Comparison of ENCODE assay signal across 30 mouse cellular contexts in the genomic region with DNA sequence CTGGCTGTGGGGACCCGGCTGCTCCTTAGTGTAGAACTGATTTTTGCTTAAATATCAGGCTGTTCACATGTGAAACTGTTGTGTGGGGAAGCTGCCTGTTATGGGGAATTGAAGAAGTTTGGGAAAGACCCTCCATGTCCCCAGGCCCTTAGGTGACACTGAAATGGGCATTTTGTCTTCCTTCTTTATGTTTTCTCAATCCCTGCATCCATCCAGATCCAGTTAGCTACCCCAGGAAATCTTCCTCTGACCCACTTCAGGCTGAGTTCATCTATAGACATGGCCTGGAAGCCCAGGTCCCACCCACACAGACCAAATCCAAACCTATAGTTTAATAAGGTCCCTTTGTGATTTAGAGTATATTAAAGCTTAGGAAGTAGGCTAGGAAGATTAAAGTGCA. TPM values are rescaled to one million over a fixed set of nuclear protein-coding genes. Genes with fewer than 3 reads are reported as not detected.
DNase-seq lines count a peak whose midpoint lies in the region; ATAC-seq and TF ChIP-seq lines count a peak whose summit lies in the region.
"Had no signal": no experiment of that assay in that cellular context is flagged by ENCODE, and none has a peak within 500 bp of the region (broad histone marks: within the 10 kb centered on the region; RNA-seq: fewer than 3 reads in every experiment).

Gene Marco (minus strand): TSS at position 101 of the 400 bp plus-strand sequence.

- no peak for DNase-seq in liver, embryonic 14.5 days (ENCODE audit: low read depth in 3 of 3, low spot score in 3 of 3)
- no peak for DNase-seq in frontal cortex, postnatal 25 days (ENCODE audit: low spot score in 2 of 2)
- DNase-seq in thymus, postnatal 25 days, result no peak
- DNase-seq: adrenal gland, adult 2 months; adrenal gland, postnatal 14 days; cerebellum, adult 11-12 months; cerebellum, adult 8-10 months; embryo, embryonic 11 days; gastrocnemius, postnatal 10 days; gastrocnemius, postnatal 36 days; heart, adult 2 months; heart, postnatal 14 days; heart, postnatal 4 days had no signal

- TF ChIP-seq CTCF in liver, embryonic 14.5 days (IDR thresholded peaks at IDR 0.05; ENCODE audit: low read depth), result no peak

- H3K27ac ChIP-seq in liver, embryonic 14.5 days, result no peak within 1 kb of the TSS
- no peak within 1 kb of the TSS for H3K27ac ChIP-seq in liver, embryonic 16.5 days (ENCODE audit: low read length)
- H3K27ac ChIP-seq: embryonic facial prominence, embryonic 10.5 days; embryonic facial prominence, embryonic 13.5 days; forebrain, embryonic 12.5 days; forebrain, embryonic 15.5 days; heart, adult 2 months; heart, embryonic 10.5 days; heart, embryonic 13.5 days; hindbrain, embryonic 14.5 days had no signal

- peaks cover 8% of the 10 kb centered on the region for H3K27me3 ChIP-seq in megakaryocyte, embryonic 14.5 days (replicated peaks)
- no peaks in the 10 kb centered on the region for H3K27me3 ChIP-seq in liver, embryonic 14.5 days (ENCODE audit: control insufficient read depth, insufficient read depth, low read length)
- no peaks in the 10 kb centered on the region for H3K27me3 ChIP-seq in liver, embryonic 16.5 days (ENCODE audit: control insufficient read depth, insufficient read depth, low read depth, low read length)
- H3K27me3 ChIP-seq: embryonic facial prominence, embryonic 13.5 days; forebrain, embryonic 12.5 days; forebrain, embryonic 15.5 days; heart, embryonic 13.5 days had no signal

- H3K4me2 ChIP-seq in liver, embryonic 14.5 days (ENCODE audit: low read depth), result no peak within 1 kb of the TSS
- H3K4me2 ChIP-seq in liver, embryonic 16.5 days (ENCODE audit: low read depth, low read length), result no peak within 1 kb of the TSS
- H3K4me2 ChIP-seq: embryonic facial prominence, embryonic 13.5 days; forebrain, embryonic 12.5 days; forebrain, embryonic 15.5 days; heart, embryonic 13.5 days; hindbrain, embryonic 14.5 days had no signal

- no peaks in the 10 kb centered on the region for H3K9me3 ChIP-seq in megakaryocyte, embryonic 14.5 days
- H3K9me3 ChIP-seq in liver, embryonic 14.5 days (ENCODE audit: control insufficient read depth, low read length), result no peaks in the 10 kb centered on the region
- H3K9me3 ChIP-seq in liver, embryonic 16.5 days (replicated peaks; ENCODE audit: control insufficient read depth, low read length), result no peaks in the 10 kb centered on the region
- H3K9me3 ChIP-seq: embryonic facial prominence, embryonic 10.5 days; embryonic facial prominence, embryonic 13.5 days; forebrain, embryonic 12.5 days; forebrain, embryonic 15.5 days; heart, embryonic 10.5 days; heart, embryonic 13.5 days had no signal

- no peaks in the 10 kb centered on the region for H3K36me3 ChIP-seq in megakaryocyte, embryonic 14.5 days (replicated peaks; ENCODE audit: low read length)
- no peaks in the 10 kb centered on the region for H3K36me3 ChIP-seq in liver, embryonic 14.5 days (replicated peaks; ENCODE audit: control insufficient read depth, insufficient read depth, low read depth)
- H3K36me3 ChIP-seq in liver, embryonic 16.5 days (ENCODE audit: control insufficient read depth, insufficient read depth), result no peaks in the 10 kb centered on the region
- H3K36me3 ChIP-seq: embryonic facial prominence, embryonic 10.5 days; embryonic facial prominence, embryonic 13.5 days; forebrain, embryonic 12.5 days; forebrain, embryonic 15.5 days; heart, embryonic 10.5 days; heart, embryonic 13.5 days had no signal

- no peak within 1 kb of the TSS for H3K4me3 ChIP-seq in megakaryocyte, embryonic 14.5 days (replicated peaks)
- no peak within 1 kb of the TSS for H3K4me3 ChIP-seq in liver, embryonic 14.5 days (ENCODE audit: insufficient read depth in 1 of 2, low read depth in 2 of 2, low read length in 2 of 2)
- no peak within 1 kb of the TSS for H3K4me3 ChIP-seq in liver, embryonic 16.5 days (ENCODE audit: low read depth, low read length)
- H3K4me3 ChIP-seq: embryonic facial prominence, embryonic 10.5 days; embryonic facial prominence, embryonic 13.5 days; erythroblast, embryonic 14.5 days; forebrain, embryonic 12.5 days; forebrain, embryonic 15.5 days; heart, adult 2 months; heart, embryonic 10.5 days; heart, embryonic 13.5 days had no signal

- no peak for TF ChIP-seq EP300 in liver, embryonic 14.5 days (IDR thresholded peaks at IDR 0.05; ENCODE audit: low read depth)

- no peak for ATAC-seq in megakaryocyte, adult 5-6 weeks (ENCODE audit: poor library complexity, severe bottlenecking)
- ATAC-seq in liver, embryonic 14.5 days (ENCODE audit: insufficient read depth), result no peak
- ATAC-seq in liver, embryonic 16.5 days (ENCODE audit: low read depth), result no peak
- ATAC-seq: CD4-positive, CD25-positive, alpha-beta regulatory T cell, adult 4 months; forebrain, embryonic 15.5 days had no signal

- WGBS in liver, embryonic 14.5 days (ENCODE audit: insufficient replicate concordance), result 16% methylated on average over 1 of the region's 1 CpGs
- WGBS in liver, embryonic 16.5 days (ENCODE audit: insufficient replicate concordance), result 20% methylated on average over 1 of the region's 1 CpGs

- no peaks in the 10 kb centered on the region for H3K4me1 ChIP-seq in megakaryocyte, embryonic 14.5 days
- no peaks in the 10 kb centered on the region for H3K4me1 ChIP-seq in liver, embryonic 14.5 days (replicated peaks; ENCODE audit: control insufficient read depth in 2 of 2, insufficient read depth in 2 of 2, low read length in 1 of 2)
- H3K4me1 ChIP-seq in liver, embryonic 16.5 days (ENCODE audit: control insufficient read depth, low read depth, low read length), result no peaks in the 10 kb centered on the region
- H3K4me1 ChIP-seq: embryonic facial prominence, embryonic 10.5 days; embryonic facial prominence, embryonic 13.5 days; forebrain, embryonic 12.5 days; forebrain, embryonic 15.5 days; heart, embryonic 10.5 days; heart, embryonic 13.5 days had no signal

- H3K9ac ChIP-seq in liver, embryonic 14.5 days (replicated peaks), result no peak within 1 kb of the TSS
- H3K9ac ChIP-seq in liver, embryonic 16.5 days (ENCODE audit: low read depth, low read length), result no peak within 1 kb of the TSS
- H3K9ac ChIP-seq: embryonic facial prominence, embryonic 13.5 days; forebrain, embryonic 12.5 days; forebrain, embryonic 15.5 days; heart, embryonic 13.5 days; hindbrain, embryonic 14.5 days had no signal

RNA-seq across cellular contexts. Expression of gene Marco, which starts in this region (rescaled TPM):
- 33.9 TPM in 1 of 2 replicates, not detected in the other for polyA plus RNA-seq in megakaryocyte, embryonic 14.5 days (2012; ENCODE audit: insufficient read depth, low replicate concordance)
- not detected in 2 replicates for total RNA-seq in megakaryocyte, adult 5-6 weeks (2015)
- total RNA-seq in megakaryocyte, adult 5-6 weeks (2017), result not detected in 2 replicates
- polyA plus RNA-seq in liver, embryonic 14.5 days (2012; rRNA removed), result 21.5 and 27.2 TPM in 2 replicates
- 21.3 and 24.1 TPM in 2 replicates for polyA plus RNA-seq in liver, embryonic 14.5 days (2014; fragmentation: Nextera tagmentation; extraction: Ambion mirVana)
- 45.2 and 50.8 TPM in 2 replicates for polyA plus RNA-seq in liver, embryonic 16.5 days (2015; fragmentation: Nextera tagmentation; extraction: Ambion mirVana)
- total RNA-seq: adrenal gland, adult 2 months; gastrocnemius, adult 18-20 months; granulocyte monocyte progenitor cell, adult 5-6 weeks; MEL had no signal
- polyA plus RNA-seq: adrenal gland, adult 2 months; C2C12; cortical plate, adult 2 months; embryonic facial prominence, embryonic 10.5 days; embryonic facial prominence, embryonic 13.5 days; heart, embryonic 10.5 days had no signal
